Mouse (Mus musculus) ES-E14 (cell line): Measurements from ENCODE around the gene Ntm. TPM values are rescaled to one million over a fixed set of nuclear protein-coding genes. Genes with fewer than 3 reads are reported as not detected.

Experiments used
- DNase-seq: peaks from one replicate; pipeline ENCODE4 v3.0.0-alpha.2; 2013; ENCODE audit warnings: low read depth, low spot score
- H3K27ac ChIP-seq: 2 replicates; pipeline ENCODE4 v1.5.1; 2012; ENCODE audit warnings: low read depth, mild to moderate bottlenecking, low read length, moderate library complexity, mixed read lengths; ENCODE audit not compliant: poor library complexity, insufficient read depth, severe bottlenecking
- H3K36me3 ChIP-seq: 2 replicates; pipeline ENCODE4 v1.6.1; 2012; ENCODE audit warnings: mild to moderate bottlenecking, low read length, moderate library complexity, mixed read lengths; ENCODE audit not compliant: control insufficient read depth, poor library complexity, insufficient read depth, severe bottlenecking
- H3K4me1 ChIP-seq, 2 experiments: fragments of 150-350 bp in 1 of 2; sonication (generic) in 1 of 2; 2 replicates each; pipeline ENCODE4 v1.6.1; 2012; ENCODE audit warnings: low read length in 2 of 2, mild to moderate bottlenecking in 1 of 2, mixed read lengths in 1 of 2; ENCODE audit not compliant: control insufficient read depth in 2 of 2, insufficient read depth in 2 of 2, poor library complexity in 1 of 2
- H3K4me3 ChIP-seq, 2 experiments: fragments of 150-350 bp in 1 of 2; sonication (generic) in 1 of 2; 2 replicates each; pipeline ENCODE4 v1.5.1; 2012; ENCODE audit warnings: low read length in 2 of 2, low read depth in 1 of 2, mild to moderate bottlenecking in 1 of 2, mixed read lengths in 1 of 2; ENCODE audit not compliant: insufficient read depth in 1 of 2, poor library complexity in 1 of 2, severe bottlenecking in 1 of 2
- H3K9ac ChIP-seq: 2 replicates; pipeline ENCODE4 v1.6.1; 2012; ENCODE audit warnings: low read depth, mild to moderate bottlenecking, low read length, mixed read lengths; ENCODE audit not compliant: poor library complexity, insufficient read depth, severe bottlenecking
- H3K9me3 ChIP-seq: fragments of 150-350 bp; sonication (generic); 2 replicates; pipeline ENCODE4 v1.6.1; 2012; ENCODE audit warnings: low read depth, mild to moderate bottlenecking, low read length; ENCODE audit not compliant: control insufficient read depth, insufficient read depth
- CHD2 ChIP-seq: IDR thresholded peaks from 2 replicates; pipeline ENCODE4 v1.6.1; 2014; ENCODE audit warnings: mild to moderate bottlenecking, low read depth, low read length, inconsistent platforms
- HCFC1 ChIP-seq: IDR thresholded peaks from 2 replicates; pipeline ENCODE4 v1.6.1; 2012; ENCODE audit warnings: low read length, inconsistent platforms, borderline replicate concordance; ENCODE audit not compliant: insufficient read depth
- MAFK ChIP-seq: IDR thresholded peaks from 2 replicates; pipeline ENCODE4 v1.6.1; 2014; ENCODE audit warnings: mild to moderate bottlenecking, low read depth, low read length, inconsistent platforms; ENCODE audit not compliant: insufficient read depth
- ZC3H11A ChIP-seq: IDR thresholded peaks from 2 replicates; pipeline ENCODE4 v1.6.1; 2012; ENCODE audit warnings: low read depth, mild to moderate bottlenecking, inconsistent platforms, low read length, borderline replicate concordance
- ZNF384 ChIP-seq: IDR thresholded peaks from 2 replicates; pipeline ENCODE4 v1.6.1; 2012; ENCODE audit warnings: low read depth, low read length, inconsistent platforms
- in situ Hi-C, 2 experiments: fragments of 600-800 bp; cut with MboI; formaldehyde crosslinking; loops; one replicate each; pipeline ENCODE4 v1.15.1; 2025; ENCODE audit warnings: low sequenced_read_pairs in 2 of 2, inconsistent platforms in 1 of 2; ENCODE audit not compliant: unreplicated experiment in 2 of 2
- total RNA-seq: library from RNA; depleted of rRNA; stranded (reverse); fragments of 300-350 nt; gene quantifications from 2 replicates; pipeline ENCODE4 v1.2.3, GENCODE M21; 2012

The Ntm gene
- total RNA-seq, 1 experiment = 0.67 TPM

- no peaks in the 10 kb centered on the region for H3K4me1 ChIP-seq
- no peak overlapping the region for H3K9ac ChIP-seq
- H3K9me3 ChIP-seq = no peaks in the 10 kb centered on the region
- H3K4me3 ChIP-seq = no peak overlapping the region
- H3K36me3 ChIP-seq = no peaks in the 10 kb centered on the region
- no peak for DNase-seq
- in situ Hi-C loops = no loop called here
- no peak overlapping the region for H3K27ac ChIP-seq
- TF ChIP-seq ZNF384 = no peak
These were observed 70.1 kb downstream of the Ntm start for GRCm38 (mm10) chr9:29892792-29893191.

- no peak overlapping the region for H3K27ac ChIP-seq
- H3K9me3 ChIP-seq = no peaks in the 10 kb centered on the region
- DNase-seq = no peak
These were observed 74.2 kb downstream of the Ntm start for GRCm38 (mm10) chr9:29888712-29889111.

GRCm38 (mm10) chr9:29887924-29888323 is 75.0 kb downstream of the Ntm start:
- Histone ChIP-seq H3K27ac (no peak overlapping the region), H3K4me1 (no peaks in the 10 kb centered on the region), H3K9ac (no peak overlapping the region), H3K36me3 (no peaks in the 10 kb centered on the region), H3K9me3 (no peaks in the 10 kb centered on the region), H3K4me3 (no peak overlapping the region)
- TF ChIP-seq HCFC1 (no peak), ZC3H11A (no peak), ZNF384 (no peak), CHD2 (no peak), MAFK (no peak)
- no peak for DNase-seq
- in situ Hi-C loops = no loop called here

More at GRCm38 (mm10) chr9:29888712-29889111, 74.2 kb downstream of the Ntm start:
- no peak for TF ChIP-seq ZC3H11A
- no peak for TF ChIP-seq MAFK
- no peak for TF ChIP-seq ZNF384
- TF ChIP-seq CHD2 = no peak
- TF ChIP-seq HCFC1 = no peak
- in situ Hi-C loops = no loop called here
- no peaks in the 10 kb centered on the region for H3K36me3 ChIP-seq
- no peaks in the 10 kb centered on the region for H3K4me1 ChIP-seq
- H3K9ac ChIP-seq = no peak overlapping the region
- H3K4me3 ChIP-seq = no peak overlapping the region

- no peak overlapping the region for H3K4me3 ChIP-seq
- in situ Hi-C loops = no loop called here
- no peaks in the 10 kb centered on the region for H3K9me3 ChIP-seq
- no peaks in the 10 kb centered on the region for H3K36me3 ChIP-seq
- DNase-seq = no peak
- no peak overlapping the region for H3K27ac ChIP-seq
- no peak overlapping the region for H3K9ac ChIP-seq
- no peaks in the 10 kb centered on the region for H3K4me1 ChIP-seq
- no peak for TF ChIP-seq ZC3H11A
- no peak for TF ChIP-seq MAFK
- TF ChIP-seq ZNF384 = no peak
- TF ChIP-seq HCFC1 = no peak
- no peak for TF ChIP-seq CHD2
These were observed 78.9 kb downstream of the Ntm start for GRCm38 (mm10) chr9:29884062-29884461.

- TF ChIP-seq HCFC1 = no peak
- no peak for TF ChIP-seq ZC3H11A
- no peak for TF ChIP-seq ZNF384
- TF ChIP-seq CHD2 = no peak
- no peak for TF ChIP-seq MAFK
- Histone ChIP-seq H3K9ac (no peak overlapping the region), H3K27ac (no peak overlapping the region), H3K4me3 (no peak overlapping the region), H3K9me3 (no peaks in the 10 kb centered on the region), H3K36me3 (no peaks in the 10 kb centered on the region), H3K4me1 (no peaks in the 10 kb centered on the region)
- no peak for DNase-seq
- in situ Hi-C loops = no loop called here
These were observed 81.3 kb downstream of the Ntm start for GRCm38 (mm10) chr9:29881614-29882013.
